Mouse (Mus musculus) urinary bladder, postnatal 14 days (tissue): ENCODE measurements around the gene Mrpl23.
A peak's percentile ranks its signal among the peaks of the same experiment; 100 is the strongest.

ENCODE experiments used
- DNase-seq: peaks from one replicate; pipeline ENCODE4 v3.0.0; 2021; ENCODE audit warnings: low spot score

The Mrpl23 gene

GRCm38 (mm10) chr7:142522352-142522751 is 10.1 kb upstream of the Mrpl23 start:
- DNase-seq, result peak; percentile 65

GRCm38 (mm10) chr7:142523200-142523990 is 9.1 kb upstream of the Mrpl23 start:
- no peak for DNase-seq

GRCm38 (mm10) chr7:142525342-142526178 is 6.9 kb upstream of the Mrpl23 start:
- DNase-seq, result no peak

- no peak for DNase-seq
These were observed 3.1 kb upstream of the Mrpl23 start for GRCm38 (mm10) chr7:142529350-142529749.

GRCm38 (mm10) chr7:142531973-142532521 is 439 bp upstream of the Mrpl23 start:
- DNase-seq, result peak; percentile 25

GRCm38 (mm10) chr7:142533059-142533855 is 771 bp downstream of the Mrpl23 start:
- DNase-seq, result peak; percentile 86

- DNase-seq, result no peak
These were observed 2.6 kb downstream of the Mrpl23 start for GRCm38 (mm10) chr7:142535116-142535515.

GRCm38 (mm10) chr7:142535832-142536231 is 3.3 kb downstream of the Mrpl23 start:
- no peak for DNase-seq

GRCm38 (mm10) chr7:142537181-142537580 is 4.7 kb downstream of the Mrpl23 start:
- DNase-seq, result no peak

GRCm38 (mm10) chr7:142537879-142538278 is 5.4 kb downstream of the Mrpl23 start:
- DNase-seq, result peak; percentile 72

- DNase-seq, result no peak
These were observed 5.8 kb downstream of the Mrpl23 start for GRCm38 (mm10) chr7:142538291-142538690.

GRCm38 (mm10) chr7:142538766-142539165 is 6.3 kb downstream of the Mrpl23 start:
- no peak for DNase-seq

- no peak for DNase-seq
These were observed 7.3 kb downstream of the Mrpl23 start for GRCm38 (mm10) chr7:142539828-142540227.

GRCm38 (mm10) chr7:142542771-142543303 is 10.4 kb downstream of the Mrpl23 start:
- DNase-seq, result no peak

GRCm38 (mm10) chr7:142545967-142546366 is 13.5 kb downstream of the Mrpl23 start:
- DNase-seq, result no peak

GRCm38 (mm10) chr7:142547874-142548273 is 15.4 kb downstream of the Mrpl23 start:
- no peak for DNase-seq

GRCm38 (mm10) chr7:142548706-142549105 is 16.2 kb downstream of the Mrpl23 start:
- DNase-seq, result no peak

- DNase-seq, result no peak
These were observed 17.7 kb downstream of the Mrpl23 start for GRCm38 (mm10) chr7:142549941-142550763.

GRCm38 (mm10) chr7:142550935-142551373 is 18.5 kb downstream of the Mrpl23 start:
- DNase-seq, result no peak

GRCm38 (mm10) chr7:142551691-142552090 is 19.2 kb downstream of the Mrpl23 start:
- DNase-seq, result no peak
